ENCODE assay signal across 25 mouse cellular contexts in the genomic region with DNA sequence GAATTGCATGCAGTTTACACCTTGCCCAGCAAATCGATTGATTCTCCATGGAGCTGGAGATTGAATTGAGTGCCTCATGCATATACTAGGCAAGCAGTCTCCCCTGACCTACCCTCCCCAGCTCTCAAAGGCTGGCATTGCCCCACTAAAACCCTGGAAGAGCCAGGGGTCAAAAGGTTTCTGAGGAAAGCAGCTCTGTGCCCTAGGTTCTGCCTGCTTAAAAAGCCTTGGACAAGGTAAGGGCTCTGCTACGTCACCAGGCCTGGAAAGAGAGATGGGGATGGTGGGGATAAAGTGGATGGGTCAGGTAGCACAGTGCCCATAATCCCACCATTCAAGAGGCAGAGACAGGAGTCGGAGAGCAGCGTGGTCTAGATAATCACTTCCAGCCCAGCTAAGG. TPM values are rescaled to one million over a fixed set of nuclear protein-coding genes. Genes with fewer than 3 reads are reported as not detected.
DNase-seq lines count a peak whose midpoint lies in the region; ATAC-seq and TF ChIP-seq lines count a peak whose summit lies in the region.
"Had no signal": no experiment of that assay in that cellular context is flagged by ENCODE, and none has a peak within 500 bp of the region (broad histone marks: within the 10 kb centered on the region; RNA-seq: fewer than 3 reads in every experiment).

No protein-coding gene starts in this region.

- H3K4me1 ChIP-seq in limb, embryonic 12.5 days (replicated peaks), result peaks cover 11% of the 10 kb centered on the region
- peaks cover 12% of the 10 kb centered on the region for H3K4me1 ChIP-seq in limb, embryonic 10.5 days
- peaks cover 14% of the 10 kb centered on the region for H3K4me1 ChIP-seq in limb, embryonic 13.5 days
- H3K4me1 ChIP-seq in stomach, postnatal 0 days (replicated peaks; ENCODE audit: control insufficient read depth, insufficient read depth), result peaks cover 5% of the 10 kb centered on the region; the same call in 1 of the 2 replicates

- TF ChIP-seq CTCF in stomach, postnatal 0 days (IDR thresholded peaks at IDR 0.05; ENCODE audit: low read depth), result no peak

- no peak for TF ChIP-seq EP300 in stomach, postnatal 0 days (optimal IDR thresholded peaks at IDR 0.05)

- DNase-seq in heart, adult 11 months, result peak; percentile 90
- DNase-seq in heart, adult 9 months (ENCODE audit: low spot score in 2 of 2), result no peak
- no peak for DNase-seq in limb, embryonic 10.5 days (ENCODE audit: low spot score)
- DNase-seq in splenic B cell, adult 2 months (ENCODE audit: low read depth, low spot score), result peak; percentile 75
- no peak for DNase-seq in stomach, postnatal 0 days (ENCODE audit: low spot score)
- DNase-seq: adrenal gland, postnatal 10 days; adrenal gland, postnatal 36 days; B cell, adult 2 months; cerebellum, adult 18-20 months; cerebellum, adult 9-10 months; cerebellum, postnatal 14 days; gastrocnemius, postnatal 25 days; heart, adult 2 months had no signal

- H3K9me3 ChIP-seq in limb, embryonic 12.5 days, result no peaks in the 10 kb centered on the region
- H3K9me3 ChIP-seq in limb, embryonic 10.5 days (replicated peaks), result no peaks in the 10 kb centered on the region
- no peaks in the 10 kb centered on the region for H3K9me3 ChIP-seq in limb, embryonic 13.5 days
- H3K9me3 ChIP-seq in stomach, postnatal 0 days (ENCODE audit: control insufficient read depth, low read length), result no peaks in the 10 kb centered on the region
- H3K9me3 ChIP-seq: embryonic facial prominence, embryonic 12.5 days; forebrain, embryonic 12.5 days; forebrain, embryonic 15.5 days had no signal

- 0 out of 2 replicates have a peak overlapping the region, but pooled peaks have one; percentile 12 for H3K9ac ChIP-seq in limb, embryonic 12.5 days (replicated peaks)
- H3K9ac ChIP-seq in limb, embryonic 13.5 days, result peak overlapping the region; percentile 25; the same call in 1 of the 2 replicates
- H3K9ac ChIP-seq in stomach, postnatal 0 days (ENCODE audit: low read length), result no peak overlapping the region
- H3K9ac ChIP-seq: embryonic facial prominence, embryonic 12.5 days; forebrain, embryonic 12.5 days; forebrain, embryonic 15.5 days; hindbrain, embryonic 14.5 days had no signal

- no peak overlapping the region for H3K27ac ChIP-seq in limb, embryonic 12.5 days
- H3K27ac ChIP-seq in limb, embryonic 10.5 days, result no peak overlapping the region
- no peak overlapping the region for H3K27ac ChIP-seq in limb, embryonic 13.5 days
- no peak overlapping the region for H3K27ac ChIP-seq in stomach, postnatal 0 days (replicated peaks)
- H3K27ac ChIP-seq: embryonic facial prominence, embryonic 12.5 days; forebrain, embryonic 12.5 days; forebrain, embryonic 15.5 days; heart, adult 2 months; hindbrain, embryonic 14.5 days had no signal

- H3K4me3 ChIP-seq in limb, embryonic 12.5 days (replicated peaks), result no peak overlapping the region
- no peak overlapping the region for H3K4me3 ChIP-seq in limb, embryonic 10.5 days
- H3K4me3 ChIP-seq in limb, embryonic 13.5 days, result no peak overlapping the region
- H3K4me3 ChIP-seq in stomach, postnatal 0 days (ENCODE audit: low read depth, low read length), result no peak overlapping the region
- H3K4me3 ChIP-seq: embryonic facial prominence, embryonic 12.5 days; erythroblast, embryonic 14.5 days; forebrain, embryonic 12.5 days; forebrain, embryonic 15.5 days; heart, adult 2 months had no signal

- peaks cover 21% of the 10 kb centered on the region for H3K27me3 ChIP-seq in limb, embryonic 12.5 days
- H3K27me3 ChIP-seq in limb, embryonic 10.5 days (ENCODE audit: low read depth, poor library complexity, severe bottlenecking), result peaks cover 26% of the 10 kb centered on the region
- peaks cover 24% of the 10 kb centered on the region for H3K27me3 ChIP-seq in limb, embryonic 13.5 days
- no peaks in the 10 kb centered on the region for H3K27me3 ChIP-seq in splenic B cell, adult 2 months (ENCODE audit: control insufficient read depth, insufficient read depth, low read length, poor library complexity, severe bottlenecking)
- no peaks in the 10 kb centered on the region for H3K27me3 ChIP-seq in stomach, postnatal 0 days (ENCODE audit: control insufficient read depth, insufficient read depth, low read length)
- H3K27me3 ChIP-seq: CH12.LX, Patski had no signal

- WGBS in limb, embryonic 12.5 days, result 70% methylated on average over 4 of the region's 4 CpGs
- WGBS in limb, embryonic 10.5 days, result 60% methylated on average over 4 of the region's 4 CpGs
- 66% methylated on average over 4 of the region's 4 CpGs for WGBS in limb, embryonic 13.5 days
- 83% methylated on average over 4 of the region's 4 CpGs for WGBS in stomach, postnatal 0 days

- peaks cover 16% of the 10 kb centered on the region for H3K36me3 ChIP-seq in limb, embryonic 12.5 days
- peaks cover 23% of the 10 kb centered on the region for H3K36me3 ChIP-seq in limb, embryonic 10.5 days
- H3K36me3 ChIP-seq in limb, embryonic 13.5 days, result peaks cover 12% of the 10 kb centered on the region
- H3K36me3 ChIP-seq in splenic B cell, adult 2 months (ENCODE audit: control insufficient read depth, insufficient read depth, low read length, poor library complexity, severe bottlenecking), result 0 out of 2 replicates have a peak, but pooled peaks cover 2% of the 10 kb centered on the region
- H3K36me3 ChIP-seq in stomach, postnatal 0 days (ENCODE audit: control insufficient read depth, insufficient read depth, low read length), result 0 out of 2 replicates have a peak, but pooled peaks cover 5% of the 10 kb centered on the region

- no peak overlapping the region for H3K4me2 ChIP-seq in limb, embryonic 12.5 days
- no peak overlapping the region for H3K4me2 ChIP-seq in limb, embryonic 13.5 days (replicated peaks)
- H3K4me2 ChIP-seq in stomach, postnatal 0 days (replicated peaks; ENCODE audit: low read depth), result no peak overlapping the region
- H3K4me2 ChIP-seq: embryonic facial prominence, embryonic 12.5 days; forebrain, embryonic 12.5 days; forebrain, embryonic 15.5 days; heart, embryonic 11.5 days; hindbrain, embryonic 14.5 days had no signal

- no peak for ATAC-seq in limb, embryonic 12.5 days (ENCODE audit: insufficient number of reproducible peaks, insufficient read depth, low FRiP score, low TSS enrichment, low read depth)
- ATAC-seq in limb, embryonic 13.5 days (ENCODE audit: low FRiP score, low read depth), result no peak
- ATAC-seq in stomach, postnatal 0 days (ENCODE audit: low FRiP score, low TSS enrichment), result no peak
- ATAC-seq: forebrain, embryonic 15.5 days; Patski had no signal

RNA-seq across cellular contexts. Expression of a gene that starts 4.2 kb away (rescaled TPM):
- 0.19 TPM in 1 of 2 replicates, not detected in the other for polyA plus RNA-seq in limb, embryonic 12.5 days (2016; fragmentation: Nextera tagmentation; extraction: Ambion mirVana)
- 0.08 and 0.14 TPM in 2 replicates for polyA plus RNA-seq in limb, embryonic 10.5 days (2016; fragmentation: Nextera tagmentation; extraction: Ambion mirVana)
- 0.32 and 0.43 TPM in 2 replicates for polyA plus RNA-seq in limb, embryonic 13.5 days (2015; fragmentation: Nextera tagmentation; extraction: Ambion mirVana)
- polyA plus RNA-seq in stomach, postnatal 0 days (2015; fragmentation: Nextera tagmentation; extraction: Ambion mirVana), result 3.0 TPM in 2 replicates

RNA-seq across cellular contexts. Expression of a gene that starts 14.9 kb away (rescaled TPM):
- not detected in 2 replicates for polyA plus RNA-seq in limb, embryonic 12.5 days (2016; fragmentation: Nextera tagmentation; extraction: Ambion mirVana)
- polyA plus RNA-seq in limb, embryonic 10.5 days (2016; fragmentation: Nextera tagmentation; extraction: Ambion mirVana), result not detected in 2 replicates
- polyA plus RNA-seq in limb, embryonic 13.5 days (2015; fragmentation: Nextera tagmentation; extraction: Ambion mirVana), result not detected in 2 replicates
- polyA plus RNA-seq in stomach, postnatal 0 days (2015; fragmentation: Nextera tagmentation; extraction: Ambion mirVana), result not detected in 2 replicates
- polyA plus RNA-seq: embryonic facial prominence, embryonic 12.5 days; erythroblast, embryonic 14.5 days; forebrain, embryonic 12.5 days; forebrain, embryonic 15.5 days; G1E; heart, adult 2 months; heart, embryonic 11.5 days; heart, postnatal 0 days; hindbrain, embryonic 14.5 days had no signal

RNA-seq across cellular contexts. Expression of a gene that starts 17.1 kb away (rescaled TPM):
- 1.9 and 2.0 TPM in 2 replicates for polyA plus RNA-seq in limb, embryonic 12.5 days (2016; fragmentation: Nextera tagmentation; extraction: Ambion mirVana)
- 1.1 and 1.4 TPM in 2 replicates for polyA plus RNA-seq in limb, embryonic 10.5 days (2016; fragmentation: Nextera tagmentation; extraction: Ambion mirVana)
- polyA plus RNA-seq in limb, embryonic 13.5 days (2015; fragmentation: Nextera tagmentation; extraction: Ambion mirVana), result 3.7 and 4.4 TPM in 2 replicates
- 24.1 and 25.9 TPM in 2 replicates for polyA plus RNA-seq in stomach, postnatal 0 days (2015; fragmentation: Nextera tagmentation; extraction: Ambion mirVana)

RNA-seq across cellular contexts. Expression of a gene that starts 17.7 kb away (rescaled TPM):
- polyA plus RNA-seq in limb, embryonic 12.5 days (2016; fragmentation: Nextera tagmentation; extraction: Ambion mirVana), result 1.0 and 1.1 TPM in 2 replicates
- 0.58 and 0.85 TPM in 2 replicates for polyA plus RNA-seq in limb, embryonic 10.5 days (2016; fragmentation: Nextera tagmentation; extraction: Ambion mirVana)
- 0.49 and 0.81 TPM in 2 replicates for polyA plus RNA-seq in limb, embryonic 13.5 days (2015; fragmentation: Nextera tagmentation; extraction: Ambion mirVana)
- 0.25 and 0.48 TPM in 2 replicates for polyA plus RNA-seq in stomach, postnatal 0 days (2015; fragmentation: Nextera tagmentation; extraction: Ambion mirVana)
- polyA plus RNA-seq: G1E had no signal

RNA-seq across cellular contexts. Expression of a gene that starts 23.8 kb away (rescaled TPM):
- polyA plus RNA-seq in limb, embryonic 12.5 days (2016; fragmentation: Nextera tagmentation; extraction: Ambion mirVana), result 16.2 and 18.9 TPM in 2 replicates
- polyA plus RNA-seq in limb, embryonic 10.5 days (2016; fragmentation: Nextera tagmentation; extraction: Ambion mirVana), result 14.6 and 16.1 TPM in 2 replicates
- 20.0 and 21.0 TPM in 2 replicates for polyA plus RNA-seq in limb, embryonic 13.5 days (2015; fragmentation: Nextera tagmentation; extraction: Ambion mirVana)
- 18.3 and 18.9 TPM in 2 replicates for polyA plus RNA-seq in stomach, postnatal 0 days (2015; fragmentation: Nextera tagmentation; extraction: Ambion mirVana)

Comparison
In these comparisons a context has a peak if more than half of its experiments do, and no peak if none do; other contexts are left out.
1. DNase-seq: peak in heart, adult 11 months (single experiment) and splenic B cell, adult 2 months (single experiment); none in heart, adult 9 months (0 of 2), limb, embryonic 10.5 days (single experiment) and stomach, postnatal 0 days (single experiment).